Mouse (Mus musculus) kidney, postnatal 14 days (tissue): ENCODE data around the gene Zfp280b.
"Not testable (repeated sequence)": the region's sequence is repeated elsewhere in the genome, so short reads cannot be mapped to it uniquely, and the experiment has no call there.

ENCODE experiments used
- DNase-seq: peaks from one replicate; pipeline ENCODE4 v3.0.0; 2022; ENCODE audit warnings: mixed read lengths

Gene Zfp280b

DNA sequence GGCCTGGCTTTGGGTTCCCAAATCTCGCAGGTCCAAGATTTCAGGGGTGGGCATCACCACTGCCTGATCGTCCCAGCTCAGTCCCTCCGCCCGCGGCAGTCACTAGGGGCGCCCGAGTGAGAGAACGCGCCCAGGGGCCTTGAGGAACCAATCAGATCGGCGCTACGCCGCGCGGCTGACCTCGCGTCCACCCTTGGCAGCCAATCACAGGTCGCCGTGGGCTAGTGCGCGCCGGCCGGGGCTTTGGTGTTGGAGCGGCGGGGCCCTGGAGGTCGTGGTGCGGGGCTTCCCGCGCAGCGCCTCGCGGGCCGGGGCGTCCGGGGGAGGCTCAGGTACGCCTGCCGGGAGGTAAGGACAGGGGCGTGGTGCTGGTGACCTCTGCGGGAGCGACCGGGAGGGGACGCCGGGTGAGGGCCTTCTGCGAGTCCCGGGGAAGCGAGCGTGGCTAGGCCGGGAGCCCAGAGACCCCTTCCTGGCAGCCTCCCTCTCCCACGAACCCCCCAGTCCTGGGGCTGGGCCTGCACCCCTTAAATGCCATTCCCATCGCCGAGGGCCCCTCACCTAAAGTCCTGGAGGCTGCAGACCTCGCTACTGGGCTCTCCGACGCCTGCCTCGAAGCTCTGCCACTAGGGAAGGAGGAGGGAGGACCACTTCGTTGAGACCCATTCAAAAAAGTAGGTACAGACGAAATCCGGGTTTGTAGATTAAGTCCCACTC lies at the start of gene Zfp280b:
Zfp280b (plus strand) TSS at position 249 of the 717 bp plus-strand sequence.
- peak; percentile 96 for DNase-seq

DNA sequence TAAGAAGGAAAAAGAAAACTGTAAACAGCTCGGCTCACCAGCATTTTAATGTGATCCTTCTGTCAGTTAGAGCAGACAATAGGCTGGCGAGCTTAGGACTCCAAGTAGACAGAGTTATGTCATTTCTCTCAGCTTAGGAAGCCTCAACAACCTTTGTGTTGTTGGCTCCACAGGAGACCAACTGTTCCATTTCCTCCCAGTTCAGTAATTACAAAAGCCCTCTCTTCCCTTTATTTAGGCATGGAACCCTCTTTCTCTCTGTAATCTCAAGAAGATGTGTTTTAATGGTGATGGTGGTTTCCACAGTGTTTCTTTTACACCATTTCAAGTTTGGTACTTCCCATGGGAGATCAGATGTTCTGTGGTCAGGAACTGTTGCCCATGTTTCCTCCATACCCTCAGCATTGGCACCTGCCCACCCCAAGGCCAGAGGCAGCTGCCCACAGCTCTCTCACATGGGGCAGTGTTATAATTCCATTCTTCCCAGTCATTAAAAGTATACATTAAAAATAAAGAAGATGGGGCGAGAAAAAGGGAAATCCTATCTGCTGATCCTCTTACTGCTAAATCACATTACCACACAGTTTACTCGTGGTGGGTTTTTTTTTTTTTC lies 41.9 kb upstream of the Zfp280b start:
- DNase-seq, result no peak

DNA sequence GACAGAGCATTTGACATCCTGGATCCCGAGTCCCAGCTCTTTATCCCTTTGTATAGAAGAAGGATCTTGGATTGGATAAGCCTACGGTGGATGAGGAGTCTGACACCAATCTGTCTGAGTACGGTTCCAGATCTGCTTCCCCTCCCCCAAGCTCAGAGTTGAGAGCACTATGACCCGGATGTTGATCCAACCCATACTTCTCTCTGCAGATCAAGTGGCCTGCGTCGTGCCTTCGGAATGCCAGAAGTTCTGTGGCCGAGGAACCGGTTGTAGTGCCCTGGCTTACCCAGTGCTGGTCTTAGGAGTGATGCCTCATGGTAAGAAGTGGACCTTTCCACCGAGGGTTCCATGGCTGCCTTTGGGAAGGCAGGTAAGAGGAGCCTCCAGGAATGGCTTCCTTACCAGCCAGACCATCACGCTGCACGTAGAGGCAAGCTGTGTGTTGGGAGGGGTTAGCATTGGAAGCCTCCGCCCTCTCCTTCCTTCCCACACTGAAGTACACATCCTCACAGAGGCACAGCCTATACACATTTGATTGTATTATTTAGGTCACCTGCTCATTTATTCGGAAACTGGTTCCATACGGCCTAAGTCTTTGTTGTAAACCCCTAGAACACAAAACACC lies 38.7 kb upstream of the Zfp280b start:
- no peak for DNase-seq

DNA sequence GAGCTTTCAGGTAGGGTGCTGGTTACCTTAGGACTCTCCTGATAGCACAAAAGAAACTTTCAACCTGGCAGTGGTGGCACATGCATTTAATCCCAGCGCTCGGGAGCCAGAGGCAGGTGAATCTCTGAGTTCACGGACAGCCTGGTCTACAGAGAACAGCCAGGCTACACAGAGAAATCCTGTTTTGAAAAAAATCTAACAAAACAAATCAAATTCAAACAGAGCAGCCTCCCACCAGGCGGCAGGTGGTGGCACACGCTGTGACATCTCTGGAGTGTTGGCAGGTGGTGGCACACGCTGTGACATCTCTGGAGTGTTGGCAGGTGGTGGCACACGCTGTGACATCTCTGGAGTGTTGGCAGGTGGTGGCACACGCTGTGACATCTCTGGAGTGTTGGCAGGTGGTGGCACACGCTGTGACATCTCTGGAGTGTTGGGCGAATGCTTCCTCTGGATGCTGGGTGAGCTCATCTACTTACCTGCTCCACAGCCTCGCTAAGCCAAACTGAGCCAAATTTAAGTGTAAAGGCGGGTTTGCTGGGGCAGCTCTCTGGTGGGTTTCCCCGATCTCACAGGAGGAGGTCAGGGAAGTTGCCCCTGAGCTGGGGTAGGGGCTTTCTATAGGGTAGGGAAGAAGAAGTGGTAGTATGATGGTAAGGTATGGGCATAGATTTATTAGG lies 37.8 kb upstream of the Zfp280b start:
- DNase-seq, result not testable (repeated sequence)

DNA sequence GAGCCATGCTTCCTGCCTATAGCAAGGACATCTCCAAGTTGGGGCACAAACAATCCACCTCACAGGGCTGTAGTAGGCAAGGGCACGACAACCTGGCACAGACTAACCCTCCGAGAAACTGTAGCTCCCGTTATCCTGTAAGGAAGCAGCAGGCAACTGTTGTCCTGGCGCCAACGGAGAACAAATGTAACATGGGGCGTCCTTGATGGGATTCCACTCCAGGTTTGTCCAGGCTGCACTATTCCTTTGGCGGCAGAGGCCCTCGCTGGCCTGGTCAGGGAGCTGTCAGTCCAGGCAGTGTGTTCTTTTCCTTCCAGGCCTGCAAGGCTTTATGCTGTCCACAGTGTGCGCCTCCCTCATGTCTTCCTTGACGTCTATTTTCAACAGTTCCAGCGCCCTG lies 37.0 kb upstream of the Zfp280b start:
- no peak for DNase-seq

DNA sequence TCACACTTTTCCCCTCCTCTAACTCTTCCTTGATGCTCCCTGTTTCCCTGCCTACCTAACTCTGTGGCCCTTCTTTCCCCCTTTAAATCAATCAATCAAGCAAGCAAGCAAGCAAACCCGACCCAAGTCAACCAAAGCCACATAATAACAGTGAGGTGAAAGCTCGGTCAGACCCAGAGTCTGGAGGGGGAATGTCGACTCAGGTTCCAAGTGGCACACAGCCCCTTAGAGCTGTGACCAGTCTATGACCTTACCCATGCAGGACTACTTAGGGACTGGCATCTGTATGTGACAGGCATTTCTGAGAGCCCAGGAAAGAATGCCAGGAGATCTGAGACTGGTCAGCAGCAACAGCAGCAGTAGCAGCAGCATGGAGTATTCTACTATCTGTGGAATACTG lies 36.1 kb upstream of the Zfp280b start:
- no peak for DNase-seq

DNA sequence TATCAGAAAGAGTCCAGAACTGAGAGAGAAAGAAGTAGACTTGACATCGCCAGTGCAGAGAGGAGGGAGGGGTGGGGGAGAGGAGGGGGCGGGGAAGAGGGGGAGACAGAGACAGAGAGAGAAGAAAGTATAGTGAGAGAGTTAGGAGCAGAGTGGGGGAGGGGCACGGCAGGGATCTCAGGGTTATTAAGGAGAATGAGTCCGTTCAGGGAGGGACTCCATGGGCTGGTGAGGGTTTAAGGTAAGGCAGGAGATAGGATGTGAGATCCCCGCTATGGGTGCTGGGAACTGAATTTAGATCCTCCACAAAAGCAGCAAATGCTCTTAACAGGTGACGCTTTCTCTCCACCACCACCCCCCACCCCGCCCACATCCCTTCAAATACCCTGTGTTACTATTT lies 31.3 kb upstream of the Zfp280b start:
- no peak for DNase-seq

DNA sequence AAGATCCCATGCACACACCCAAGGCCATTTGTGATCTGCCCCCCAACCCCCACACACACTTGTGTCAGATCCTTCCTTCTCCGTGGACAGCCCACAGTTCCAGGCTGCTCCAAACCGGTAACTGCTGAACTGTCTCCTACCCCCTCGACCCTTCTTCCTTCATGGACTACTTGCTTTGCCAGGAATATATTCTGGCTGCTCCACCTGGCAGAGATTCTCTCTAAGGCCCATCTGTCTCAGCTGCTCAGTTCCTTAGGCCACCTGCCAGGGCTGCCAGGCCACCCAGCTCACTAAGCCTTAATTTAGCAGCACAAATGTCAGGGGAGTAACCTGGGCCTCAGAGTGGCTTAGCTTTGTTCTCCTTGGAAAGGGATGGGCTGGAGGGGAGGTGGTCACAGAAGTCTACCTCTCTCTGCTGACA lies 30.3 kb upstream of the Zfp280b start:
- no peak for DNase-seq

DNA sequence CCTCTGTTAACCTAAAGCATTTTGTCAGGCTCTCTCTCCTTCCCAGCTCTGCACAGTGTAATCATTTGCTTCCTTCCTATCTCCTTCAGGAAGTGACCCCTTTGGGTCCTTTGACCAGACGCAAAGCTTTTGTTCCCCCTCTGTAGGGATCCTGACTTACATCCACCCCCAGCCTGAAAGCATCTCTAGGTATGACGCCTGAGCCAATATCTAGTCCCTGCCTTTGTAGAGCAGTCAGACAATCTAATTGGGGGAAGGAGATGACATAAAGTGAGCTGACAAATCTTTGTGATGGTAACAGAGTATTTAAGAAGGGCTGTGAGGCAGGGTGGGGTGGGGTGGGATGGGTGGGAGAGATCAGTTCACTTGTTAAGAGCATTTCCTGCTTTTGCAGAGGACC lies 29.8 kb upstream of the Zfp280b start:
- DNase-seq, result no peak

DNA sequence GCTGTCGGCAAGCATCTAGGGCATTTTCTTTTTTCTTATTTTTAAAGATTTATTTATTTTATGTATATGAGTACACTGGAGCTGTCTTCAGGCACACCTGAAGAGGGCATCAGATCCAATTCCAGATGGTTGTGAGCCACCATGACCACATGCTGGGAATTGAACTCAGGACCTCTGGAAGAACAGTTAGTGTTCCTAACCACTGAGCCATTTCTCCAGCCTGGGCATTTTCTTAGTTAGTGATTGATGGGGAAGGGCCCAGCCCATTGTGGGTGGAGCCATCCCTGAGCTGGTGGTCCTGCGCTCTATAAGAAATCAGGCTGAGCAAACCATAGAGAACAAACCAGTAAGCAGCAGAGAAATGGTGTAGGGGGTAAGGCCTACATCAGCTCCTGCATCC lies 29.2 kb upstream of the Zfp280b start:
- DNase-seq, result no peak

DNA sequence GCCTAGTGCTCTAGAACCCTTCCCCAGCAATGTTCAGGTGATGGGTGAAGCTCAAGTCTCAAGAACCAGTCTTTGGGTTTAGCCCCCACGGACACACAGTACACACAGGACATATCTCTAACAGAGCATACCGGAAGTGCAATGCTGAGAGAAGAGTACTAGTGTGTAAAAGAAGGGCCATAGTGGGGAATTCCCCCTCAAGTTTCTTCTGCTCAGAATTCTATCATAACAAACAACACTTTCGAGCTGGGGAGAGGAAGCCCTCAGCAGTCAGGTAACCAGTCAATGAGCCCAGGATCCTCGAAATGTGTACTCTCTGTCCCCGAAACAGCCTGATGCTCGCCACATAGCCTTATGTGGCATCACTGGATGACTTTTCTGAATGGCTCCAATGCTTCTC lies 26.1 kb upstream of the Zfp280b start:
- DNase-seq, result no peak

DNA sequence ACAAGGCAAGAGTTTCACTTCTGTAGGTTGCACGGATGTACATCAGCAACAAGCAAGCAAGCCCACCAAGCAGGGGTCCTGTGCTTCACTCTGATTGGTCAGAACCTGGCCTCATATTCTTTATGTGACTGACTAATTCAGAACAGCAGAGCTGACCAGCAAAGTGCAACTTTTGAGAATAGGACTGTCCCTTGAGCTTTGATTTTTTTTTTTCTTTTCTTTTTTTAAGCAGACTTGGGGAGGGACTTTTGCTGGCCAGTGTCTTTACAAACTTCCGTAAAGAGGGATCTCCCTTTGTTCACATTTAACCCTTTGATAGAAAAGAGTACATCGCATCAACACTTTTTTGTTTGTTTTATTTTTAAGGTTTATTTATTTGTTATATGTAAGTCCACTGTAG lies 22.6 kb upstream of the Zfp280b start:
- no peak for DNase-seq

DNA sequence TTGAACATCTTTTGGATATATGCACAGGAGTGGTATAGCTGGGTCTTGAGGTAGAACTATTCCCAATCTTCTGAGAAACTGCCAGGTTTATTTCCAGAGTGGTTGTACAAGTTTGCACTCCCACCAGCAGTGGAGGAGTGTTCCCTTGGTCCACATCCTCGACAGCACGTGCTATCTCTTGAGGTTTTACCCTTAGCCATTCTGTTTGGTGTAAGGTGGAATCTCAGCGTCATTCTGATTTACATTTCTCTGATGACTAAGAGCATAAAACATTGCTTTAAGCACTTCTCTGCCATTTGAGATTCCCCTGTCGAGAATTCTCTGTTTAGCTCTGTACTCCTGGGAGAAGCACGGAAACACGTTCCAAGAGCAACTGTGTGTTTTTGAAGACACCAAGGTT lies 19.5 kb upstream of the Zfp280b start:
- no peak for DNase-seq

DNA sequence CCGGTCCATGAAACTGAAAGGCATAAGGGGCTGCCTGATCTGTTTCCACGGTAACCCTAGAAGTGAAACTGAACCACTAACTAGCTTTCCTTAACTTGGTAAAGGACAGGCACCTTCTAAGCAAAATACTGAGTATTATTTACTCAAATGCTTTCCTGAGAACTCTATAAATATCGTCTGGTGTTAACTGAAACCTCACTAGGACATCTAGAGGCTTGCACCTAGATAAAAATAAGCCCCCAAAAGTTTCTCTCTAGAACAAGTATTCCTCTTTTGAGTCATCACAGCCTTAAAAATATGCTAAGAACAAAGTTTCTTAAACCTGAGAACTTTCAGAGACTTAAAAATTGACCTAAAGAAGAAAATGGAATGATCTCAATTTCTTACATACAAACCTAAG lies 15.6 kb upstream of the Zfp280b start:
- no peak for DNase-seq

DNA sequence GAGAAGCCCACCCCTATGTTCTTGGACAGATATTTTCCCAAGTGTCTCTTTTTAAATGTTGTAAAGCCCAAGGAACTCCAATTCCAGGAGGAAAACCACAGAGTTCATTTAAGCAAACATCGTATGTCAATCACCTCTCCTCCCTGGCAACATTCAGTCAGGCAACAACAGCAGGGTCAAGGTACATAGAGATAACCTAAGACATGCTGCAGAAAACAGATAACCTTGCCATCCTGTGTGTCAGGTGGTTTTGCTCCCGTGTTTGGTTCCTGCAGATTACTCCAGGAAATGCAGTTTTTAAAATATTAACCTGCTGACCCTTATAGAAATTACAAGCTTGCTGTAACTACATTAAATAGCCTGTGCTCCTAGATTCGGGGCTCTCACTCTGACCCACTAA lies 10.7 kb upstream of the Zfp280b start:
- no peak for DNase-seq

DNA sequence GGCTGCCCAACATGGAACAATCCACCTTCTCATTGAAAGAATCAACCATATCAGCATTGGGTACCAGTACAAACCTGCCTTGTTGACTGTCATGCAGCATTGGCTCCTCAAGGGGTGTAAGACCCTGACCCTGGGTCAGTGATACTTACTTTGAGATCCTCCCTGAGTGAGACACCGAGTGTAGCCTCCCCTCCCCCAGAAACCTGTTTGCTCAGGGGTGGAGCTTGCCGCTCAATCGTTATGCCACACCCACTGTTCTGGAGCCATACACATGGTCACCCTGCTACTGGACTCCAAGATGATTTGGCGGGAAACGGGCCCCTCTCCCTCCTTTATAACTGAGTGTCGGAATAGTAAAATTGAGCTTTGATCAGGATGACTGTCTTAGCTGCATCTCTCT lies 8.5 kb upstream of the Zfp280b start:
- DNase-seq, result no peak

DNA sequence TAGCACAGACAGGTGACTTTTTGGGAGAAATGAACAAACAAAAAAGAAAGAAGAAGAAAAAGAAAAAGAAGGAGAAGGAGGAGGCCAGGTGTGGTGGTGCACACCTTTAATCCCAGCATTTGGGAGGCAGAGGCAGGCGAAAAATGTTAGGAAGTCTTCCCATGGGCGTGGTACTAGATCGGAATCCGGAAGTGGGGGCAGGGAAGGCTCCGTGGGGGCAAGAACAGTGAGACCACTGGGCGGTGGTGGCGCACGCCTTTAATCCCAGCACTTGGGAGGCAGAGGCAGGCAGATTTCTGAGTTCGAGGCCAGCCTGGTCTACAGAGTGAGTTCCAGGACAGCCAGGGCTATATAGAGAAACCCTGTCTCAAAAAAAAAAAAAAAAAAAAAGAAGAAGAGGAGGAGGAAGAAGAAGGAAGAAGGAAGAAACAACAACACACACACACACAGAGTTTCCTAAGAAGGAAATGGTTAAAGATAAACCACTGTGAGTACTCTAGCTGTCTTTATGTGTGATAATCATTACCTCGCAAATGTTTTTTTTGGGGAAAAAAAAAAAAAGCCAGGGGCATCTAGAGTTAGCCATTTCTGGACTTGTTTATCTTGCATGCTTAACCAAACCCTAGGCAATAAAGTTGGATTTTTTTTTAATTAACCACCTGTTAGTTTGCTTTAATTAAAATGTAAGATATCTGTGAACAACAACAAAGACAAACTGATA lies 6.8 kb upstream of the Zfp280b start:
- no peak for DNase-seq

DNA sequence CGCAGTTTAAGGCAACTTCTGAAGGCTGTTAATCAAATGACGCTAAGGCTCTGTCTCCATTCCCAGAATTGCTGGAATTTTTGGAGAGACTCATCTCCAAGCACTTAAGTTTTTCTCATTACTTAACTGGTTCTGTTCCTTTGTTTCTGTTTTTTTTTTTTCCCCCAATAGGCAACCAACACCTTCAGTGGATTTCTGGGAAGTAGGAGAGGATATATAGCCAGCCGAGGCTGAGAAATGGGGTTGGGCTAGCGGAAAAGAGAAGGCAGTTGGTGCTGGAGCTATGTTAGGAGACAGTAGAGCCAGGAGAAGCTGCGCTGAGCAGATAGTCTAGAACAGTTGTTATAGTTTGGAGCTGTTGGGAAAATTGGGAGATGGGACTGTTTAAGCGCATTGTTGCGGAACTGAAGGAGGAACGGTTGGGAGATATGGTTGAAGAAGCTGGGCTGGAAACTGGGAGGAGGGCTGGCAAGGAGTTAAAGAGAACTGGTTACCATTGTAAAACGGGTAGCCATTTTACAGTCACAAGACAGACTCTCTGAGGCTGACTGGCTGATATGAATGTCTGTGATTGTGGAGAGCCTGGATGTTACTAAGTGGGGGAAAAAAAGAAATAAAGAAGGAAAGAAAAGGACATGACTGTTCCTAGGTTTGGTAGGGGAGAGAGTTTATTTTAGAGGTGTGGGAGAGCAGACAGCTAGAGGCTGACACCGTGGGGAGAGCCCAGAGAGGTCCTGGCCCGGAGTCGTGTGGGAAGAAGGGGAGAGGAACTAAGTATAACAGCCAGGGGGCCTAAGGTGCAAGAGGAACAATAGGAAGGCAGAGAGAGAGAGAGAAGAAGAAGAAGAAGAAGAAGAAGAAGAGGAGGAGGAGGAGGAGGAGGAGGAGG lies 5.1 kb upstream of the Zfp280b start:
- no peak for DNase-seq

DNA sequence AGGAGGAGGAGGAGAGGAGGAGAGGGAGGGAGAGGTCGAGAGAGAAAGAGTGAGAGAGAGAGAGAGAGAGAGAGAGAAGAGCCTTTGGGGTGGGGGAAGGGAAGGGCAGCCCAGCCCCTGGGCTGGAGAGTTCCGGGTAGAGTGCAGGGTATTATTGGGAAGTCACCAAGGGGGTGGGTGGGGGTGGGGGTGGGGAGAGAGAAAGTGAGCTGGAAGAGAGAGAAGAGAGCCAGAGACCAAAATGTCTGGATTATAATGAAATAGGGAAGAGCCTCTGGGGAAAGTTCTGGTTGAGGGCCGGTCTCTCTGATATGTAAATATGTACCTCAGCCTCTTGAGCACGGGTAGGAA lies 4.5 kb upstream of the Zfp280b start:
- no peak for DNase-seq

DNA sequence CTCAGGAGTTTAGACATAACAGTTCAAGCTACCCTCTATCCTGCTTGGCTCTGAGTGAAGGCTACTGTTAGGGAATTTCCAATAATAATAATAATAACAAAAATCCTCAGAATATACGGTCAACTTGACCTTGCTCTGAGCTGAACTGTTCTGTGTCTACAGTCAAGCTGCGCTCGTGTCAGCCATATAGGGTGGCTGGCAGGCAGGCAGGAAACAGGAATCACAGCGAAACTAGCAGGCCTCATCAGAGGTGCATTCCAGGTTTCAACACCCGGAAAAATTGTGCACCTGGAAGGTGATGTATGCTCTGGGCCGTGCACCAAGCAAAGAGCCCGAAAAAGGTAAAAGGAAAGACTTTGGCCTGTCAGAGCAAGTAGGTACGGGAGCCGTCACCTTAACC lies 4.1 kb upstream of the Zfp280b start:
- no peak for DNase-seq

DNA sequence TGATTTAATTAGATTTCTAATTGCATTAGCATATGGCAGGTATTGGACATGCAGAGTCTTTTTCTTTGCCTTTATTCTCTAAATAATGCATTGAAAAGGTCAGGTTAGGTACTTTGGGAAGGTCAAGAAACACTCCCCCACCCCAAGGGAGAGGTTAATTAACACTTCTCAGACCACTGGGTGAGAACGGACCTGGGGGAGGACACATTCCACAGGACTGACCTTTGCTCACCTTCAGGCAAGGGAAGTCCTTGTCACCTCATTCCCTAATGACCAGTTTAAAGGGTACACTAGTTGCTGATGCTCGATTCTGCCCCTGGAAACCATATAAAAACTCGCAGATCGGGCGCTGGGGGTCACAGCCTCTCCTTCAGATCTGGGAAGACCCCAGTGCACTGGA lies 3.2 kb upstream of the Zfp280b start:
- peak; percentile 11 for DNase-seq

DNA sequence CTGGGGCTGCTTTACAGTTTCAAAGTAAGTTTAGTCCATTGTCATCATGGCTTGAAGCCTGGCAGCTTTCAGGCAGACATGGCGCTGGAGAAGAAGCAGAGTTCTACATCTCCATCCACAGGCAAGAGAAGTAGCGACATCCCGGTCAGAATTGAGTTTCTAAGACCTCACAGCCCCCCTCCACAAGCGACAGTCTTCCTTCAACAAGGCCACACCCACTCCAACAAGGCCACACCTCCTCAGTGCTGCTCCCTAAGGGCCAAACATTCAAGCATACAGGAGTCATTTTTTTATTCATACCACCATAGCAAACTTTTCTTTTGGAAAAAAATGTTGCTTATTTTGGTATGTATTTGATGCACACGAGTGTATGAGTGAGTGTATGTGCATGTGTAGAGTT lies 2.0 kb upstream of the Zfp280b start:
- DNase-seq, result no peak
